Mouse (Mus musculus) embryonic facial prominence, embryonic 13.5 days (tissue): ENCODE data around the gene A530064D06Rik. TPM values are rescaled to one million over a fixed set of nuclear protein-coding genes. Genes with fewer than 3 reads are reported as not detected.
A peak's percentile ranks its signal among the peaks of the same experiment; 100 is the strongest.

Experiments
- ATAC-seq: fragments of 200-750 bp; cut with Nextera tagmentation; 2 replicates; pipeline ENCODE4 v1.8.0; 2017; ENCODE audit warnings: low read depth; ENCODE audit not compliant: insufficient number of reproducible peaks, insufficient read depth, low FRiP score, low TSS enrichment
- H3K27ac ChIP-seq: fragments of 300-500 bp; sonication (generic); 2 replicates; pipeline ENCODE4 v1.5.1; 2015; ENCODE audit warnings: moderate library complexity, mild to moderate bottlenecking, inconsistent platforms
- H3K27me3 ChIP-seq: fragments of 300-500 bp; sonication (generic); 2 replicates; pipeline ENCODE4 v1.6.1; 2015; ENCODE audit warnings: mild to moderate bottlenecking, inconsistent platforms
- H3K36me3 ChIP-seq: fragments of 300-500 bp; sonication (generic); 2 replicates; pipeline ENCODE4 v1.6.1; 2015; ENCODE audit warnings: mild to moderate bottlenecking, inconsistent platforms
- H3K4me1 ChIP-seq: fragments of 300-500 bp; sonication (generic); 2 replicates; pipeline ENCODE4 v1.6.1; 2015; ENCODE audit warnings: inconsistent platforms
- H3K4me2 ChIP-seq: fragments of 300-500 bp; sonication (generic); 2 replicates; pipeline ENCODE4 v1.6.1; 2015; ENCODE audit warnings: moderate library complexity, mild to moderate bottlenecking, inconsistent platforms
- H3K4me3 ChIP-seq: fragments of 300-500 bp; sonication (generic); 2 replicates; pipeline ENCODE4 v1.5.1; 2015; ENCODE audit warnings: mild to moderate bottlenecking, inconsistent platforms
- H3K9ac ChIP-seq: fragments of 300-500 bp; sonication (generic); 2 replicates; pipeline ENCODE4 v1.6.1; 2015; ENCODE audit warnings: mild to moderate bottlenecking, inconsistent platforms
- H3K9me3 ChIP-seq: fragments of 300-500 bp; sonication (generic); 2 replicates; pipeline ENCODE4 v1.6.1; 2016; ENCODE audit warnings: inconsistent platforms
- WGBS: fragments of 180-500 bp; shearing (Covaris S2); methylation state at CpG from one replicate; pipeline ENCODE4 v1.1.7; 2015; ENCODE audit warnings: mixed read lengths; 5-methylcytosine and 5-hydroxymethylcytosine counted together
- polyA plus RNA-seq: library from polyadenylated mRNA; unstranded; fragments of >200 nt; fragmentation: Nextera tagmentation; extraction: Ambion mirVana; gene quantifications from 2 replicates; pipeline ENCODE4 v1.2.1, GENCODE M21; 2015

A530064D06Rik gene
- polyA plus RNA-seq, 1 experiment from 2014 or later = not detected

DNA sequence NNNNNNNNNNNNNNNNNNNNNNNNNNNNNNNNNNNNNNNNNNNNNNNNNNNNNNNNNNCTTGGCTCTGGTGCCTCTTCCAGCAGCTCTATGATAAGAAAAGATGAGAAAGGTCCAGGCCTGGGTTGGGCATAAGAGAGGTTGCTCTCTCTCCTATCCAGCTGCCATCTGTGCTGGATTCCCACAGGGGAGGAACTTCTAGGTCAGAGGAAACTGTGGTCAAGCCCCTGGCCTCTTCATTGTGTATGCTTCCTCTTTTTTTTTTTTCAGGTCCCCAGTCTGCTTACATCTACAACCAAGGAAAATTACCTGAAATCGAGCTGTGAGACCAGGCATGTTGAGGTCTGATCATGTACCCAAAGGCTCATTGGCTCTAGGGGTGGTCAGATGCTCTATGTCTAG, 48.5 kb downstream of the A530064D06Rik start:
- Histone ChIP-seq H3K4me3 (no peak overlapping the region), H3K36me3 (no peaks in the 10 kb centered on the region), H3K9ac (no peak overlapping the region), H3K4me2 (no peak overlapping the region), H3K27ac (no peak overlapping the region), H3K27me3 (no peaks in the 10 kb centered on the region), H3K4me1 (no peaks in the 10 kb centered on the region), H3K9me3 (0 out of 2 replicates have a peak, but pooled peaks cover 3% of the 10 kb centered on the region)
- ATAC-seq = no peak
- 78% methylated on average over 1 of the region's 1 CpGs for WGBS

GRCm38 (mm10) chr17:48110547-48111287, 56.4 kb downstream of the A530064D06Rik start:
- H3K9me3 ChIP-seq = no peaks in the 10 kb centered on the region
- no peak overlapping the region for H3K4me3 ChIP-seq
- 44% methylated on average over 8 of the region's 8 CpGs for WGBS
- H3K4me1 ChIP-seq = no peaks in the 10 kb centered on the region
- H3K27me3 ChIP-seq = no peaks in the 10 kb centered on the region
- ATAC-seq = no peak
- H3K9ac ChIP-seq = no peak overlapping the region
- no peak overlapping the region for H3K27ac ChIP-seq
- no peak overlapping the region for H3K4me2 ChIP-seq
- no peaks in the 10 kb centered on the region for H3K36me3 ChIP-seq

- WGBS = 73% methylated on average over 3 of the region's 3 CpGs
- Histone ChIP-seq H3K36me3 (no peaks in the 10 kb centered on the region), H3K4me3 (no peak overlapping the region)
Measured at GRCm38 (mm10) chr17:48108520-48108919, 58.6 kb downstream of the A530064D06Rik start.

GRCm38 (mm10) chr17:48107862-48108261, 59.2 kb downstream of the A530064D06Rik start:
- Histone ChIP-seq H3K4me2 (no peak overlapping the region), H3K4me3 (no peak overlapping the region), H3K27me3 (no peaks in the 10 kb centered on the region), H3K4me1 (no peaks in the 10 kb centered on the region), H3K9ac (no peak overlapping the region), H3K9me3 (no peaks in the 10 kb centered on the region), H3K27ac (no peak overlapping the region), H3K36me3 (no peaks in the 10 kb centered on the region)
- WGBS = 51% methylated on average over 6 of the region's 6 CpGs
- ATAC-seq = no peak

More at GRCm38 (mm10) chr17:48108520-48108919, 58.6 kb downstream of the A530064D06Rik start:
- Histone ChIP-seq H3K4me1 (no peaks in the 10 kb centered on the region), H3K27me3 (no peaks in the 10 kb centered on the region), H3K9me3 (no peaks in the 10 kb centered on the region), H3K4me2 (no peak overlapping the region), H3K27ac (no peak overlapping the region), H3K9ac (no peak overlapping the region)
- ATAC-seq = no peak

DNA sequence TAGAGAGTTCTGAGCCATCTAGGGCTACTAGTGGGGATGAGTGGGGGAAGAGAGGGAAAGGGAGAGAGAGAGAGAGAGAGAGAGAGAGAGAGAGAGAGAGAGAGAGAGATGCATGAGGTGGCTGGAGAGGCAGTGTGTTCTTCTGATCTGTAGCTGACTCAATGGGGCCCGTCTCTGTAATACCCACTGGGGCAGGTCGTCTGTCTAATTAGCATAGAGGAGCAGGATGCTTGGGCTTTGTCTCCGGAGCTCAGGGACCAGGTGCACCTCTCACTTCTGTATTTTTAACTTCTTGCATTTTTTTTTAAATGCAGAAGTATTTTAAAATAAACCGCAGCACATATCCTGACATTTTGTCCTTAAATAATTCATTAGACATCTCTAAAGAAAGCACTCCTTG, 59.7 kb downstream of the A530064D06Rik start:
- 45% methylated on average over 4 of the region's 4 CpGs for WGBS
- no peak overlapping the region for H3K27ac ChIP-seq

GRCm38 (mm10) chr17:48100441-48101417, 66.3 kb downstream of the A530064D06Rik start:
- Histone ChIP-seq H3K4me1 (peaks cover 41% of the 10 kb centered on the region), H3K4me3 (peak overlapping the region; percentile 31), H3K9me3 (no peaks in the 10 kb centered on the region), H3K27me3 (peaks cover 47% of the 10 kb centered on the region), H3K36me3 (no peaks in the 10 kb centered on the region), H3K27ac (no peak overlapping the region), H3K4me2 (peak overlapping the region; percentile 50), H3K9ac (no peak overlapping the region)
- WGBS = 12% methylated on average over 21 of the region's 21 CpGs
- ATAC-seq = 0 out of 2 replicates have a peak, but pooled peaks have one; percentile 23

More for the DNA sequence above, 59.7 kb downstream of the A530064D06Rik start:
- no peak overlapping the region for H3K4me2 ChIP-seq
- no peaks in the 10 kb centered on the region for H3K27me3 ChIP-seq
- no peaks in the 10 kb centered on the region for H3K9me3 ChIP-seq
- H3K4me1 ChIP-seq = no peaks in the 10 kb centered on the region
- no peak overlapping the region for H3K4me3 ChIP-seq
- H3K9ac ChIP-seq = no peak overlapping the region
- no peaks in the 10 kb centered on the region for H3K36me3 ChIP-seq
- ATAC-seq = no peak

DNA sequence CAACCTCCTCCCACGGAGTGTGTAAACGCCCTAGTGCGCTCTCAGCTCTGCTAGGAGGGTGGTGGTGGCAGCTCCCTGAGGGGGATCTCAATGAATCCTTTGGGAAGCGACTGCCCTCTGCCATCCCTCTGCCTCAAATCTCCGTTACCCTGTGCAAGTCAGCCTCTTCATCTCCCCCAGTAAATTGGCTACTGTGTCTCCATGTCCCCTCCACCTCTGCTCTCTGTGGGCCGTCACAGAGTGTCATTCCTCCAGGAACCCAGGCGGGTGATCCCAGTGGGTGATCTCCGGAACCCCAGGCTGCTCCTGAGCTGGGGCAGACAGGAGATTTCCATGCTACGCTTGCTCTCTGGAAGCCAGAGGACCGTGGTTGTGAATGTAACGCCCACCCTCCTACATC, 67.8 kb downstream of the A530064D06Rik start:
- Histone ChIP-seq H3K4me2 (no peak overlapping the region; the same call in 1 of the 2 replicates), H3K9me3 (no peaks in the 10 kb centered on the region), H3K4me3 (no peak overlapping the region), H3K27me3 (peaks cover 61% of the 10 kb centered on the region), H3K4me1 (peaks cover 54% of the 10 kb centered on the region), H3K27ac (no peak overlapping the region), H3K9ac (no peak overlapping the region), H3K36me3 (no peaks in the 10 kb centered on the region)
- ATAC-seq = no peak
- 18% methylated on average over 11 of the region's 11 CpGs for WGBS

Other genes with a start within 250 kb of the A530064D06Rik start
- 18.9 and 19.8 TPM in 2 replicates for gene Foxp4, start 242.6 kb downstream of the A530064D06Rik start, polyA plus RNA-seq
- gene 1700122O11Rik, start 129.0 kb downstream of the A530064D06Rik start, polyA plus RNA-seq = not detected in 2 replicates
- not detected in 2 replicates for gene 1700067P10Rik, start 78.0 kb downstream of the A530064D06Rik start, polyA plus RNA-seq
- not detected in 2 replicates for gene 9830107B12Rik, start 21.0 kb downstream of the A530064D06Rik start, polyA plus RNA-seq
- 0.13 TPM in 1 of 2 replicates, not detected in the other for gene Trem1, start 65.5 kb upstream of the A530064D06Rik start, polyA plus RNA-seq
- gene Trem3, start 80.5 kb upstream of the A530064D06Rik start, polyA plus RNA-seq = not detected in 2 replicates
- gene Treml4, start 97.0 kb upstream of the A530064D06Rik start, polyA plus RNA-seq = 0.15 and 0.41 TPM in 2 replicates
- gene Treml2, start 132.2 kb upstream of the A530064D06Rik start, polyA plus RNA-seq = 0.28 and 0.39 TPM in 2 replicates
- gene B430306N03Rik, start 148.9 kb upstream of the A530064D06Rik start, polyA plus RNA-seq = 0.12 TPM in 1 of 2 replicates, not detected in the other
- gene Trem2, start 179.1 kb upstream of the A530064D06Rik start, polyA plus RNA-seq = 2.9 and 3.7 TPM in 2 replicates
- gene Treml1, start 192.6 kb upstream of the A530064D06Rik start, polyA plus RNA-seq = 1.1 and 1.2 TPM in 2 replicates
- gene Nfya, start 242.6 kb upstream of the A530064D06Rik start, polyA plus RNA-seq = 16.0 and 18.9 TPM in 2 replicates
- 53.5 and 57.6 TPM in 2 replicates for gene Oard1, start 242.7 kb upstream of the A530064D06Rik start, polyA plus RNA-seq